Mouse (Mus musculus) common myeloid progenitor, adult 5-6 weeks (primary cell): Measurements from ENCODE around the gene Capn5. TPM values are rescaled to one million over a fixed set of nuclear protein-coding genes. Genes with fewer than 3 reads are reported as not detected.

Source experiments
- ATAC-seq: replicated peaks from 2 replicates; pipeline ENCODE4 v1.8.0; 2016; ENCODE audit warnings: low read depth, mild to moderate bottlenecking, moderate TSS enrichment, inconsistent platforms; ENCODE audit not compliant: poor library complexity, severe bottlenecking
- total RNA-seq: library from RNA; stranded (forward); fragments of 200-1000, 187-1606 nt; gene quantifications from 2 replicates; pipeline ENCODE4 v1.2.3, GENCODE M21; 2017

Gene Capn5
- total RNA-seq, 1 experiment from 2014 or later, result 15.1 TPM

- peak; percentile 90 for ATAC-seq
Measured at GRCm38 (mm10) chr7:98071620-98072019, 106.5 kb downstream of the Capn5 start.

Other genes starting within 250 kb of the Capn5 start
- 7.4 and 7.5 TPM in 2 replicates for gene Myo7a, start 58.8 kb downstream of the Capn5 start, total RNA-seq
- 0.23 TPM in 1 of 2 replicates, not detected in the other for gene Omp, start 32.8 kb downstream of the Capn5 start, total RNA-seq
- gene B3gnt6, start 21.2 kb upstream of the Capn5 start, total RNA-seq, result 0.87 TPM in 1 of 2 replicates, not detected in the other
- 24.0 and 25.4 TPM in 2 replicates for gene Acer3, start 142.9 kb upstream of the Capn5 start, total RNA-seq
- not detected in 2 replicates for gene Tsku, start 183.1 kb upstream of the Capn5 start, total RNA-seq